Mouse (Mus musculus) cerebellum, adult 2 months (tissue): ENCODE measurements at regions not wholly inside any gene's neighbourhood (a gene's known extent, or its start where the extent isn't known, plus 50 kb on each side); places are given as distances from the start of the nearest gene placed in this dataset.

Source experiments
- DNase-seq, 2 experiments: peaks; one replicate each; pipeline ENCODE4 v3.0.0; 2021
- H3K27ac ChIP-seq: fragments of 200-500 bp; 2 replicates; pipeline ENCODE4 v1.5.1; 2012; ENCODE audit warnings: low read length, control low read depth, inconsistent platforms; ENCODE audit not compliant: insufficient read depth
- H3K27me3 ChIP-seq: fragments of 200-500 bp; 2 replicates; pipeline ENCODE4 v1.6.1; 2012; ENCODE audit warnings: inconsistent platforms, mild to moderate bottlenecking, low read length, moderate library complexity; ENCODE audit not compliant: control insufficient read depth, insufficient read depth
- H3K4me1 ChIP-seq: fragments of 200-500 bp; 2 replicates; pipeline ENCODE4 v1.6.1; 2011; ENCODE audit warnings: low read length; ENCODE audit not compliant: control insufficient read depth, insufficient read depth
- H3K4me3 ChIP-seq: fragments of 200-500 bp; replicated peaks from 2 replicates; pipeline ENCODE3; 2011; ENCODE audit warnings: mild to moderate bottlenecking, low read depth, low read length, control low read depth; ENCODE audit not compliant: insufficient read depth
- CTCF ChIP-seq: fragments of 200-500 bp; IDR thresholded peaks from 2 replicates; pipeline ENCODE4 v1.5.1; 2011; ENCODE audit warnings: low read depth, mild to moderate bottlenecking, control low read depth, low read length, moderate library complexity, borderline replicate concordance; ENCODE audit not compliant: insufficient read depth
- POLR2A ChIP-seq: fragments of 200-500 bp; IDR thresholded peaks from 2 replicates; pipeline ENCODE4 v1.6.1; 2011; ENCODE audit warnings: low read length, control low read depth, borderline replicate concordance; ENCODE audit not compliant: insufficient read depth
- WGBS: fragments of 180-500 bp; shearing (Covaris S2); methylation state at CpG from one replicate; pipeline ENCODE4 v1.1.7; 2018; 5-methylcytosine and 5-hydroxymethylcytosine counted together

DNA sequence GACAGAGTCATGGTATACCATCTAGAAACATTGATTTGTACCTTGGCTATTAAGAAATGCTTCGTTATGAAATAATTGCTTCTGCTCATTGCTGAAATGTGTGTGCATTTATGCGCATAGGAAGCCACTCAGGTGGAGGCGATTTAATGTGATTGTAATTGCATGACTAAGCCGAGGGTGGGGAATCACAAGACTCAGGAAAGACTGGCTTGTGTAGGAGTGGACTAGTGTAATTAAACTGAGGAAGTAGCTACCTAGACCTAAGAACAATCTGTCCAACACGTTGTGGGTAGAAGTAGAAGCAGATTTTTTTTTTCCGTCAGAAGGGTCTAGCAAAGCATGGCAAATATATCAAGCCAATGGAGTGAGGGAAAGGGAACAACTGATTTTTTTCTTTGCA is 308.4 kb downstream of the Tmsb4x start:
- Histone ChIP-seq H3K4me1 (no peaks in the 10 kb centered on the region), H3K27ac (no peak overlapping the region), H3K27me3 (no peaks in the 10 kb centered on the region), H3K4me3 (no peak overlapping the region)
- WGBS: 82% methylated on average over 6 of the region's 6 CpGs
- no peak for TF ChIP-seq POLR2A
- TF ChIP-seq CTCF: no peak
- no peak for DNase-seq

DNA sequence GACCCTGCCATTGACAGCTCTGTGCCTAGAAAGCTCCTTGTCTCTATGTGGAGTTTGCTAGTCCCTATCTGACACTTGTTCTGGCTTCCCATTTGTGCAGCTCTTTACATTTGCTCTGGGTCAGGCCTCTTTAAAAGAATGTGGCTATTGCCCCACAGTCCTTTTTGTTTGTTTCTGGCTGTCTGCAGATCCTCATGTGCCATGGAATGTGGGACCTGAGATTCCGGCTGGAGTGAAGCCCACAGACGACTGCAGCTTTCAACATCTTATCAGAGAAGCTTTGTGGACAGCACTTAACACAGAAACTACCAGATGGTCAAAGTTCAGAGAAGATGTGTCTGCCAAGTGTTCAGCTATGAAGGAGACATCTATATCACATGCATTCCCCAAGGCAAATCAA is 309.7 kb upstream of the Egfl6 start:
- TF ChIP-seq POLR2A (no peak), CTCF (no peak)
- H3K4me3 ChIP-seq: no peak overlapping the region

DNA sequence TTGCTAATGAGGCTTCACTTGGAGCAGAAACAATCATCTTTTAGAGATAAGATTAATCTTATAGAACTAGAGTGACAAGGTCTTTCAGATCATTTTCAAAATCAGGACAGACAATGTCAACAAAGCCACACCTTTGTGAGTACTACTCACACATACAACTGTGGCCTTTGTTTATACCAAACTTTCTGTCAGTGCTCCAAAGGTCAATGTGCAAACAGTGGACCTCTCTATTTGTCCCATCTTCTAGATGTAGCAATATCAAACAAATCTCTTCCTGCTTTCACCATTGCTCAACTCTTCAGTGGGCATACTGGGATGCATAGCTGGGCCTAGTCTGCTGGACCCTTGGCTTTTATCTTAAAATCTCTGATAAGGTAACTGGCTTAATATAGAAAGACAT is 300.9 kb upstream of the Egfl6 start:
- TF ChIP-seq POLR2A (no peak), CTCF (no peak)
- Histone ChIP-seq H3K4me1 (no peaks in the 10 kb centered on the region), H3K4me3 (no peak overlapping the region), H3K27ac (no peak overlapping the region), H3K27me3 (no peaks in the 10 kb centered on the region)
- no peak for DNase-seq

More for the DNA sequence above, 309.7 kb upstream of the Egfl6 start:
- Histone ChIP-seq H3K4me1 (no peaks in the 10 kb centered on the region), H3K27me3 (no peaks in the 10 kb centered on the region), H3K27ac (no peak overlapping the region)
- 54% methylated on average over 2 of the region's 2 CpGs for WGBS
- DNase-seq: no peak

- no peak overlapping the region for H3K27ac ChIP-seq
- H3K4me1 ChIP-seq: no peaks in the 10 kb centered on the region
- no peak for DNase-seq
- WGBS: 76% methylated on average over 5 of the region's 5 CpGs
- H3K4me3 ChIP-seq: no peak overlapping the region
- H3K27me3 ChIP-seq: no peaks in the 10 kb centered on the region
- TF ChIP-seq POLR2A (no peak), CTCF (no peak)
Measured at GRCm38 (mm10) chrX:166869515-166869914, 284.0 kb upstream of the Egfl6 start.

DNA sequence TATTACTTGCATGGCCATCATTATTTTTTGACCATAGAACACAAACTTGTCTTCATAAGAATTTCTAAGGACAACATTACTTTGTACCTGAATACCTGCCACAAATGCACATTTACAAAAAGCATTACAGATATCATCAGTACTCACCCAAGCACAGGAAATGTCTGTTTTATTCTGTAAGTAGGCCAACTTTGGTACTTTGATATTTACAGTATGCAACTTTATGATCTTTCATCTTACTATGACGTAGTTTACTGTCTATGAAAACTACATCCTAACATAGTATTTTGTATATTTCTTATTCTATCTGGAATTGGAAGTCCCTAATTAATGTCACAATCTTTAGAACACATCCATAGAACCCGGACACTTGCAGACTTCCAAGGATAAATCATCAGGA is 282.2 kb upstream of the Egfl6 start:
- no peak overlapping the region for H3K27ac ChIP-seq
- no peaks in the 10 kb centered on the region for H3K4me1 ChIP-seq
- WGBS: 84% methylated on average over 2 of the region's 2 CpGs
- H3K27me3 ChIP-seq: no peaks in the 10 kb centered on the region
- TF ChIP-seq POLR2A: no peak
- no peak for TF ChIP-seq CTCF
- DNase-seq: no peak
- no peak overlapping the region for H3K4me3 ChIP-seq
